Mouse (Mus musculus): Measurements from ENCODE around the gene Dync1i2. TPM values are rescaled to one million over a fixed set of nuclear protein-coding genes. Genes with fewer than 3 reads are reported as not detected.

The Dync1i2 gene
- total and polyA plus RNA-seq, 2 experiments from 2014 or later = 48.5 to 55.6 TPM

DNA sequence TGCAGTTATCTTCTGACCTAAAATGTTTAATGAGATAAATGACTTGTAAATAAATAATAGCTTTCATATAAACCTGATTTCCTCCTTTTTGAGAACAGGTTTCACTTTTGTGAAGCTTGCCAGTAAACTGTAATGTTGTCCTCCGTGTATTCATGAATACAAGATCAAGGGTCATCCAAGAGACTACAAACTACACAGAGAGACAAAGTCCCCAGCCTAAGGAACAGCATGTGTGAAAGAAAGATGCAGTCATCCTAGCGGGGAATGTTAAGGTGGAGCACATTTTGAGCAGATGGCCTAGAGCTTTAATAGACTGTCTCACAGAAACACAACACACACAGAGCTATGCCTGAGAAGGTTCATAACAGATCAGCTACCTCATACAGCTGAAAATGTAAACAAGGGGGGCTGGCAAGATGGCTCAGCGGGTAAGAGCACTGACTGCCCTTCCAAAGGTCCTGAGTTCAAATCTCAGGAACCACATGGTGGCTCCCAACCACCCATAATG lies 90.7 kb downstream of the Dync1i2 start:
- Histone ChIP-seq H3K27me3 (ENCODE audit: control insufficient read depth, insufficient read depth, low read length) (no peaks in the 10 kb centered on the region), H3K4me3 (ENCODE audit: low read depth, low read length) (no peak overlapping the region), H3K27ac (ENCODE audit: low read depth) (no peak overlapping the region), H3K9me3 (replicated peaks; ENCODE audit: control insufficient read depth, low read length) (no peaks in the 10 kb centered on the region), H3K36me3 (replicated peaks; ENCODE audit: control insufficient read depth, insufficient read depth, low read length) (peaks cover 41% of the 10 kb centered on the region), H3K9ac (replicated peaks; ENCODE audit: low read depth, low read length) (no peak overlapping the region), H3K4me1 (ENCODE audit: control insufficient read depth, insufficient read depth) (no peaks in the 10 kb centered on the region), H3K4me2 (ENCODE audit: low read depth, low read length) (no peak overlapping the region)
- DNase-seq (ENCODE audit: low spot score) (no peak), ATAC-seq (ENCODE audit: insufficient read depth, low read depth) (no peak)
- WGBS = 73% methylated on average over 3 of the region's 3 CpGs
- TF ChIP-seq CTCF (IDR thresholded peaks at IDR 0.05; ENCODE audit: low read depth) = no peak
- TF ChIP-seq EP300 (IDR thresholded peaks at IDR 0.05; ENCODE audit: low read depth) = no peak

DNA sequence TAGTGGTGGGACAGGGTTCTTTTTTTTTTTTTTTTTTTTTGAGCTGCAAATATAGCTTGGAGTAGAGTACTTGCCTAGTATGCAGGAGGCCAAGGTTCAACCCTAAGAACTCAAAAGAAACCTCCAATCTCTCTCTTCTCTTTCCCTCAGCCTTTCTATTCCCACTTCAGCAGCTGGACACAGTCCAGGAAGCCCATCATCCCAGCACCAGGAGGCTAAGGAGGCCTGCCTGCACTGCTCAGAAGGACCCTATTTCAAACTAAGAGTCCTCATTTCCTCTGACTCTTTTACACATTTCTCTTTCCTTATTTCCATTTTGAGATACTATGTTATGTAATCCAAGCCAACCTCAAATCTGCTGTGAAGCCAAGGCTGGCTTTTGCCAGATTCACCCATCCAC lies 91.7 kb downstream of the Dync1i2 start:
- H3K9me3 ChIP-seq (replicated peaks; ENCODE audit: control insufficient read depth, low read length) = no peaks in the 10 kb centered on the region
- no peak overlapping the region for H3K9ac ChIP-seq (replicated peaks; ENCODE audit: low read depth, low read length)
- peaks cover 41% of the 10 kb centered on the region for H3K36me3 ChIP-seq (replicated peaks; ENCODE audit: control insufficient read depth, insufficient read depth, low read length)
- TF ChIP-seq CTCF (IDR thresholded peaks at IDR 0.05; ENCODE audit: low read depth) (no peak), EP300 (IDR thresholded peaks at IDR 0.05; ENCODE audit: low read depth) (no peak)
- no peaks in the 10 kb centered on the region for H3K27me3 ChIP-seq (ENCODE audit: control insufficient read depth, insufficient read depth, low read length)
- ATAC-seq (ENCODE audit: insufficient read depth, low read depth) (no peak), DNase-seq (ENCODE audit: low spot score) (no peak)
- no peaks in the 10 kb centered on the region for H3K4me1 ChIP-seq (ENCODE audit: control insufficient read depth, insufficient read depth)
- no peak overlapping the region for H3K4me2 ChIP-seq (ENCODE audit: low read depth, low read length)
- H3K27ac ChIP-seq (ENCODE audit: low read depth) = no peak overlapping the region
- H3K4me3 ChIP-seq (ENCODE audit: low read depth, low read length) = no peak overlapping the region

DNA sequence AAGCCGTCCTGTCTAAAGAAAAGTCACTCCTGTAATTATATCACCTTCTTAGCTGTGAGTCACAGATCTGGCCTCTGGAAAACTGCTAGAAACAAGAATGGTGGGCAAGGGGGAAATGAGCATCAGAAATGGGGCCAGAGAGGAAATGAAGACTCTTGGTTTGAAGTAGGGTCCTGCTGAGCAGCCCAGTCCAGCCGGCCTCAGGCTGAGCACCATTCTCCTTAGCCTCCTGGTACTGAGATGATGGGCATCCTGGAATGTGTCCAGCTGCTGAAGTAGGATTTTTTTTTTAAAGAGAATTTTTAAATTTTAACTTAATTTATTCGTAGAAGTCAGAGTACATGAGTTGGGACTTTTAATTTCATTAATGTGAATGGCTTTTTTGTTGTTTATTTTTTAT lies 93.3 kb downstream of the Dync1i2 start:
- 44% methylated on average over 3 of the region's 3 CpGs for WGBS
- no peak overlapping the region for H3K4me3 ChIP-seq (ENCODE audit: low read depth, low read length)
- H3K9me3 ChIP-seq (replicated peaks; ENCODE audit: control insufficient read depth, low read length) = no peaks in the 10 kb centered on the region
- no peaks in the 10 kb centered on the region for H3K27me3 ChIP-seq (ENCODE audit: control insufficient read depth, insufficient read depth, low read length)
- DNase-seq (ENCODE audit: low spot score) = no peak
- TF ChIP-seq CTCF (IDR thresholded peaks at IDR 0.05; ENCODE audit: low read depth) (no peak), EP300 (IDR thresholded peaks at IDR 0.05; ENCODE audit: low read depth) (no peak)
- H3K36me3 ChIP-seq (replicated peaks; ENCODE audit: control insufficient read depth, insufficient read depth, low read length) = peaks cover 46% of the 10 kb centered on the region
- H3K4me1 ChIP-seq (ENCODE audit: control insufficient read depth, insufficient read depth) = no peaks in the 10 kb centered on the region
- no peak for ATAC-seq (ENCODE audit: insufficient read depth, low read depth)
- no peak overlapping the region for H3K27ac ChIP-seq (ENCODE audit: low read depth)
- H3K9ac ChIP-seq (replicated peaks; ENCODE audit: low read depth, low read length) = no peak overlapping the region
- H3K4me2 ChIP-seq (ENCODE audit: low read depth, low read length) = no peak overlapping the region

DNA sequence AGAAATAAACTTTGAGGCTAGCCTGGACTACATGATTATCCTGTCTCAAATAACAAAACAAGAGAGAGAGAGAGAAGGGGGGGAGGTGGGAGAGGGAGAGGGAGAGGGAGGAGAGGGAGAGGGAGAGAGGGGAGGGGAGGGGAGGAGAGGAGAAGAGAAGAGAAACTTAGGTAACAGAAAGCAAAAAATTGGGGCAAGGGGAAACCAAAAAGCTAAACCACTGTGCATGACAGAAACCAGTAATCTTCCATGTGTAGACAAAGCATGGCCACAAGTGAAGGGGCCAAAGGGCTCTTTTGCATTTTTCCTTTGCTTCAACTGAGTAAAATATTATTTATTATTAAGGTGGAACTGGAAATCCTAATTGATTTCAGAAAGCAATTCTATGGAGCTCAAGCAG lies 94.9 kb downstream of the Dync1i2 start:
- no peak overlapping the region for H3K4me3 ChIP-seq (ENCODE audit: low read depth, low read length)

DNA sequence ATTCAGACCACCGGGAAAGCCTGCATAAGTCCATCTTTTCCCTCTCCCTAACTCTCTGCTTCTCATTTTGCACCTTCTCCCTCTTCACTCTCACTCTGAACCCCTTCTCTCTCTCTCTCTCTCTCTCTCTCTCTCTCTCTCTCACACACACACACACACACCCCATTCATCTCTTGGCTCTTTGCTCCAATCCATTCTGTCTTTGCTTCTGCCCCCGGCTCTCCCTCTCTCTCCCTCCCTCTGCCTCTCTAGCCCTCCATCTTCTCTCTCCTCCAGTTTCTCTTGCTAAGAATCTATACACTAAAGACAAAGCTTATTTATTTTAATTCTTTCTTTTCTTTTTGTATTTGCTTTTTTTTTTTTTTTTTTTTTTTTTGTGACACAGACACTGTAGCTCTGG lies 98.2 kb downstream of the Dync1i2 start:
- Histone ChIP-seq H3K4me1 (ENCODE audit: control insufficient read depth, insufficient read depth) (no peaks in the 10 kb centered on the region), H3K27me3 (ENCODE audit: control insufficient read depth, insufficient read depth, low read length) (no peaks in the 10 kb centered on the region), H3K27ac (ENCODE audit: low read depth) (no peak overlapping the region), H3K9me3 (replicated peaks; ENCODE audit: control insufficient read depth, low read length) (no peaks in the 10 kb centered on the region), H3K36me3 (replicated peaks; ENCODE audit: control insufficient read depth, insufficient read depth, low read length) (peaks cover 83% of the 10 kb centered on the region), H3K4me2 (ENCODE audit: low read depth, low read length) (no peak overlapping the region), H3K9ac (replicated peaks; ENCODE audit: low read depth, low read length) (no peak overlapping the region), H3K4me3 (ENCODE audit: low read depth, low read length) (no peak overlapping the region)
- DNase-seq (ENCODE audit: low spot score) (no peak), ATAC-seq (ENCODE audit: insufficient read depth, low read depth) (no peak)
- WGBS = 82% methylated on average over 2 of the region's 2 CpGs
- TF ChIP-seq EP300 (IDR thresholded peaks at IDR 0.05; ENCODE audit: low read depth) = no peak
- no peak for TF ChIP-seq CTCF (IDR thresholded peaks at IDR 0.05; ENCODE audit: low read depth)

More for the DNA sequence above, 94.9 kb downstream of the Dync1i2 start:
- Histone ChIP-seq H3K27me3 (ENCODE audit: control insufficient read depth, insufficient read depth, low read length) (no peaks in the 10 kb centered on the region), H3K9ac (replicated peaks; ENCODE audit: low read depth, low read length) (no peak overlapping the region), H3K4me2 (ENCODE audit: low read depth, low read length) (no peak overlapping the region), H3K27ac (ENCODE audit: low read depth) (no peak overlapping the region), H3K4me1 (ENCODE audit: control insufficient read depth, insufficient read depth) (no peaks in the 10 kb centered on the region), H3K36me3 (replicated peaks; ENCODE audit: control insufficient read depth, insufficient read depth, low read length) (peaks cover 61% of the 10 kb centered on the region), H3K9me3 (replicated peaks; ENCODE audit: control insufficient read depth, low read length) (no peaks in the 10 kb centered on the region)
- no peak for DNase-seq (ENCODE audit: low spot score)
- TF ChIP-seq CTCF (IDR thresholded peaks at IDR 0.05; ENCODE audit: low read depth) (no peak), EP300 (IDR thresholded peaks at IDR 0.05; ENCODE audit: low read depth) (no peak)
- ATAC-seq (ENCODE audit: insufficient read depth, low read depth) = no peak

DNA sequence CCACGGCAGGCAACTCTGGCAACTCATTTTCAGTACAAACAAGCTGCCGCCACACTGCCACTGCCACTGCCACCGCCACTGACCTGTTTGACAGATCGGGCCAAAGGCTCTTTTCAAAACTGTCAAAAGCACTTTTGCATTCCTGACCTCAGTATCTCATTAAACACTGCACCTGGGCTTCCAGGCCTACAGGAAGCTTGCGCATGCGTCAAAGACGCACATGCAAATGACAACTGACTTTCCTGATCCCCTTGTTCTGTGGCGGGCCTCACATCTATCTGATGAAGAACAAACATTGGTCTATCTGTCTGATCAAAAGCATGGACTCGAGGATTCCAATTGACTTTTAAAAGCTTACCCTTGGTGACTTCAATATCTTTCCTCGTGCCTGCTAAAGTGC lies 100.6 kb downstream of the Dync1i2 start:
- Histone ChIP-seq H3K36me3 (replicated peaks; ENCODE audit: control insufficient read depth, insufficient read depth, low read length) (peaks cover 80% of the 10 kb centered on the region), H3K27ac (ENCODE audit: low read depth) (no peak overlapping the region), H3K4me2 (ENCODE audit: low read depth, low read length) (no peak overlapping the region), H3K9me3 (replicated peaks; ENCODE audit: control insufficient read depth, low read length) (no peaks in the 10 kb centered on the region), H3K4me1 (ENCODE audit: control insufficient read depth, insufficient read depth) (no peaks in the 10 kb centered on the region), H3K4me3 (ENCODE audit: low read depth, low read length) (no peak overlapping the region), H3K27me3 (ENCODE audit: control insufficient read depth, insufficient read depth, low read length) (no peaks in the 10 kb centered on the region), H3K9ac (replicated peaks; ENCODE audit: low read depth, low read length) (no peak overlapping the region)
- no peak for ATAC-seq (ENCODE audit: insufficient read depth, low read depth)
- no peak for DNase-seq (ENCODE audit: low spot score)
- WGBS = 78% methylated on average over 10 of the region's 10 CpGs
- TF ChIP-seq EP300 (IDR thresholded peaks at IDR 0.05; ENCODE audit: low read depth) = no peak
- TF ChIP-seq CTCF (IDR thresholded peaks at IDR 0.05; ENCODE audit: low read depth) = no peak

Other genes with a start within 250 kb of the Dync1i2 start
- 7.7 and 7.9 TPM in 2 replicates for gene Dcaf17, start 156.4 kb upstream of the Dync1i2 start, total RNA-seq (2014; rRNA removed; ENCODE audit: low replicate concordance)
- 12.3 and 13.6 TPM in 2 replicates for gene Dcaf17, start 156.4 kb upstream of the Dync1i2 start, polyA plus RNA-seq (2015; fragmentation: Nextera tagmentation; extraction: Ambion mirVana)
- 1.2 and 11.0 TPM in 2 replicates for gene Mettl8, start 156.1 kb upstream of the Dync1i2 start, total RNA-seq (2014; rRNA removed; ENCODE audit: low replicate concordance)
- 5.0 and 5.7 TPM in 2 replicates for gene Mettl8, start 156.1 kb upstream of the Dync1i2 start, polyA plus RNA-seq (2015; fragmentation: Nextera tagmentation; extraction: Ambion mirVana)
- 2.2 and 2.6 TPM in 2 replicates for gene Cybrd1, start 93.8 kb upstream of the Dync1i2 start, total RNA-seq (2014; rRNA removed; ENCODE audit: low replicate concordance)
- 0.56 and 0.60 TPM in 2 replicates for gene Cybrd1, start 93.8 kb upstream of the Dync1i2 start, polyA plus RNA-seq (2015; fragmentation: Nextera tagmentation; extraction: Ambion mirVana)
- gene Slc25a12, start 156.0 kb downstream of the Dync1i2 start, total RNA-seq (2014; rRNA removed; ENCODE audit: low replicate concordance) = 155 and 270 TPM in 2 replicates
- gene Slc25a12, start 156.0 kb downstream of the Dync1i2 start, polyA plus RNA-seq (2015; fragmentation: Nextera tagmentation; extraction: Ambion mirVana) = 135 and 159 TPM in 2 replicates
- 27.2 and 33.0 TPM in 2 replicates for gene Hat1, start 177.3 kb downstream of the Dync1i2 start, total RNA-seq (2014; rRNA removed; ENCODE audit: low replicate concordance)
- gene Hat1, start 177.3 kb downstream of the Dync1i2 start, polyA plus RNA-seq (2015; fragmentation: Nextera tagmentation; extraction: Ambion mirVana) = 66.5 and 69.9 TPM in 2 replicates
- gene Metap1d, start 241.6 kb downstream of the Dync1i2 start, total RNA-seq (2014; rRNA removed; ENCODE audit: low replicate concordance) = 7.7 and 22.6 TPM in 2 replicates
- gene Metap1d, start 241.6 kb downstream of the Dync1i2 start, polyA plus RNA-seq (2015; fragmentation: Nextera tagmentation; extraction: Ambion mirVana) = 40.6 and 42.4 TPM in 2 replicates